ENCODE assay signal across 13 mouse cellular contexts in the genomic region with DNA sequence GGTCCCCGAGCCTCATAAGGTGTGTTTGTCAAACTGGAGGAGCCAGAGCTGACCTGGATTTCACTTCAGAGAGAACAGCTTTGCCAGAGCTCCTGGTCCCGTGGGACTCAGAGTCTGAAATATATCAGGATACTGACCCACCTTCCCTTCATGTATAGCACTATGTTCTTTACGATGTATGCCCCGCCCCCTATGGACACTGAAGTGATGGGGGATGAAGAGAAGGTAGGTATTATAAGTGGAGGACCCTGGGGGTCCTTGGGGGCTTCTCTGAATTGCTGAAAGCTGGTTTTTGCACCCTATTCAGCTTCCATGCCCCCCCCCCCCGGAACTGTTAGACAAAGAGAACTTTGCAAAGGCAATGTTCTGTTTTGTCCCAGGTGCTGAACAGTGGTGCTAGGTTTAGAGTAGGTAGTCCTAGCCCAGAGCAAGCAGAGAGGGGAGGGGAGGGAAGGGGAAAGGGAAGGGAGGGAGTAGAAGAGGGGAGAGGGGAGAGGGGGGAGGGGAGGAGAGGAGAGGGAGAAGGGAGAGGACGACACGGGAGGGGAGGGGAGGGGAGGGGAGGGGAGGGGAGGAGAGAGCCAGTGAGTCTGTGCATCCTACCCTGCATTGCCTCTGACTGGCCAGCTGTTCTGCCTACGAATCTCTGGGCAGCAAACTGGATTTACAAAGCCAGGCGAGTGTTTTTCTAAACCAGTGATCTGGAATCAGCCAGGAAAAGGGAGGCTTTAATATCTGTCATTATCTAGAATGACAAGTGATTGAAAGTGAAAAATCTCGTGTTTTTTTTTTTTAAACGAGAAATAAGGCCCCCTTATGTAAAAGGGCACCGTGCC. TPM values are rescaled to one million over a fixed set of nuclear protein-coding genes. Genes with fewer than 3 reads are reported as not detected.
DNase-seq lines count a peak whose midpoint lies in the region; ATAC-seq and TF ChIP-seq lines count a peak whose summit lies in the region.
"Had no signal": no experiment of that assay in that cellular context is flagged by ENCODE, and none has a peak within 500 bp of the region (broad histone marks: within the 10 kb centered on the region; RNA-seq: fewer than 3 reads in every experiment).

No protein-coding gene starts in this region.

- H3K4me2 ChIP-seq in midbrain, embryonic 14.5 days (ENCODE audit: low read length) = no peak overlapping the region
- no peak overlapping the region for H3K4me2 ChIP-seq in midbrain, embryonic 11.5 days
- H3K4me2 ChIP-seq in forebrain, embryonic 16.5 days (ENCODE audit: low read length) = peak overlapping the region; percentile 9; the same call in 1 of the 2 replicates
- H3K4me2 ChIP-seq in hindbrain, postnatal 0 days (ENCODE audit: low read depth, low read length) = 0 out of 2 replicates have a peak overlapping the region, but pooled peaks have one; percentile 11

- 60% methylated on average over 12 of the region's 12 CpGs for WGBS in midbrain, embryonic 14.5 days
- WGBS in midbrain, embryonic 11.5 days = 77% methylated on average over 10 of the region's 12 CpGs
- 56% methylated on average over 10 of the region's 12 CpGs for WGBS in forebrain, embryonic 16.5 days
- 62% methylated on average over 10 of the region's 12 CpGs for WGBS in hindbrain, postnatal 0 days

- no peaks in the 10 kb centered on the region for H3K4me1 ChIP-seq in midbrain, embryonic 14.5 days (ENCODE audit: control insufficient read depth, insufficient read depth, low read length)
- H3K4me1 ChIP-seq in midbrain, embryonic 11.5 days (ENCODE audit: control insufficient read depth, insufficient read depth, low read length) = no peaks in the 10 kb centered on the region
- peaks cover 8% of the 10 kb centered on the region for H3K4me1 ChIP-seq in forebrain, embryonic 16.5 days (replicated peaks; ENCODE audit: control insufficient read depth, insufficient read depth, low read length)
- H3K4me1 ChIP-seq in hindbrain, postnatal 0 days (ENCODE audit: insufficient read depth, low read length) = 0 out of 2 replicates have a peak, but pooled peaks cover 4% of the 10 kb centered on the region

- H3K27me3 ChIP-seq in midbrain, embryonic 14.5 days (ENCODE audit: control insufficient read depth, insufficient read depth, low read length) = no peaks in the 10 kb centered on the region
- no peaks in the 10 kb centered on the region for H3K27me3 ChIP-seq in midbrain, embryonic 11.5 days (ENCODE audit: control insufficient read depth, insufficient read depth, low read length)
- no peaks in the 10 kb centered on the region for H3K27me3 ChIP-seq in forebrain, embryonic 16.5 days (replicated peaks; ENCODE audit: control insufficient read depth, insufficient read depth, low read length)
- no peaks in the 10 kb centered on the region for H3K27me3 ChIP-seq in hindbrain, postnatal 0 days (ENCODE audit: insufficient read depth, low read length)

- no peak overlapping the region for H3K9ac ChIP-seq in midbrain, embryonic 14.5 days (replicated peaks; ENCODE audit: low read length)
- H3K9ac ChIP-seq in midbrain, embryonic 11.5 days (ENCODE audit: low read length) = no peak overlapping the region
- no peak overlapping the region; the same call in 1 of the 2 replicates for H3K9ac ChIP-seq in forebrain, embryonic 16.5 days (replicated peaks; ENCODE audit: low read depth, low read length)
- no peak overlapping the region for H3K9ac ChIP-seq in hindbrain, postnatal 0 days (replicated peaks; ENCODE audit: low read length)

- peak; percentile 14 for DNase-seq in midbrain, embryonic 14.5 days
- DNase-seq in midbrain, embryonic 11.5 days (ENCODE audit: low spot score, missing footprints) = no peak
- peak; percentile 28 for DNase-seq in hindbrain, postnatal 0 days (ENCODE audit: low spot score)
- DNase-seq in spleen, adult 18-20 months = no peak
- no peak for DNase-seq in right cerebral cortex, adult 18-20 months
- no peak for DNase-seq in right cerebral cortex, postnatal 14 days
- DNase-seq: cerebellum, adult 11 months; heart, adult 18-20 months; kidney, postnatal 36 days; lung, adult 18-20 months; lung, postnatal 4 days had no signal

- H3K27ac ChIP-seq in midbrain, embryonic 14.5 days (replicated peaks; ENCODE audit: low read depth, low read length) = 0 out of 2 replicates have a peak overlapping the region, but pooled peaks have one; percentile 38
- no peak overlapping the region for H3K27ac ChIP-seq in midbrain, embryonic 11.5 days (ENCODE audit: low read depth, low read length)
- H3K27ac ChIP-seq in forebrain, embryonic 16.5 days (ENCODE audit: low read length) = peak overlapping the region; percentile 57
- 0 out of 2 replicates have a peak overlapping the region, but pooled peaks have one; percentile 2 for H3K27ac ChIP-seq in hindbrain, postnatal 0 days

- H3K9me3 ChIP-seq in midbrain, embryonic 14.5 days (ENCODE audit: control insufficient read depth, low read length) = no peaks in the 10 kb centered on the region
- H3K9me3 ChIP-seq in midbrain, embryonic 11.5 days (ENCODE audit: control insufficient read depth, low read length) = no peaks in the 10 kb centered on the region
- no peaks in the 10 kb centered on the region for H3K9me3 ChIP-seq in forebrain, embryonic 16.5 days (ENCODE audit: control insufficient read depth, low read length)
- no peaks in the 10 kb centered on the region for H3K9me3 ChIP-seq in hindbrain, postnatal 0 days (ENCODE audit: low read length)

- no peak; the same call in 1 of the 2 replicates for ATAC-seq in midbrain, embryonic 14.5 days (ENCODE audit: low FRiP score, low TSS enrichment)
- no peak for ATAC-seq in midbrain, embryonic 11.5 days (ENCODE audit: low FRiP score)
- ATAC-seq in forebrain, embryonic 16.5 days = peak; percentile 45
- peak; percentile 62 for ATAC-seq in hindbrain, postnatal 0 days
- ATAC-seq: intestine, embryonic 16.5 days had no signal

- no peaks in the 10 kb centered on the region for H3K36me3 ChIP-seq in midbrain, embryonic 14.5 days (ENCODE audit: control insufficient read depth, insufficient read depth, low read length)
- H3K36me3 ChIP-seq in midbrain, embryonic 11.5 days (ENCODE audit: control insufficient read depth, insufficient read depth, low read length) = no peaks in the 10 kb centered on the region
- H3K36me3 ChIP-seq in forebrain, embryonic 16.5 days (ENCODE audit: control insufficient read depth, insufficient read depth) = no peaks in the 10 kb centered on the region
- no peaks in the 10 kb centered on the region for H3K36me3 ChIP-seq in hindbrain, postnatal 0 days (ENCODE audit: insufficient read depth, low read length)

- no peak overlapping the region for H3K4me3 ChIP-seq in midbrain, embryonic 14.5 days (replicated peaks; ENCODE audit: low read depth, low read length)
- H3K4me3 ChIP-seq in midbrain, embryonic 11.5 days (ENCODE audit: low read depth, low read length) = no peak overlapping the region
- H3K4me3 ChIP-seq in forebrain, embryonic 16.5 days (replicated peaks; ENCODE audit: low read length) = no peak overlapping the region
- H3K4me3 ChIP-seq in hindbrain, postnatal 0 days (ENCODE audit: low read length) = no peak overlapping the region

- no peak for TF ChIP-seq CTCF in hindbrain, postnatal 0 days (IDR thresholded peaks at IDR 0.05; ENCODE audit: low read depth)

RNA-seq across cellular contexts. Expression of a gene that starts 44.1 kb away (rescaled TPM):
- 9.2 and 10.7 TPM in 2 replicates for polyA plus RNA-seq in midbrain, embryonic 14.5 days (2014; fragmentation: Nextera tagmentation; extraction: Ambion mirVana)
- 2.0 TPM in 2 replicates for polyA plus RNA-seq in midbrain, embryonic 11.5 days (2014; fragmentation: Nextera tagmentation; extraction: Ambion mirVana)
- 6.6 and 8.1 TPM in 2 replicates for polyA plus RNA-seq in forebrain, embryonic 16.5 days (2015; fragmentation: Nextera tagmentation; extraction: Ambion mirVana)
- total RNA-seq in hindbrain, postnatal 0 days (2014; rRNA removed) = 19.7 and 20.5 TPM in 2 replicates
- 8.6 and 9.7 TPM in 2 replicates for polyA plus RNA-seq in hindbrain, postnatal 0 days (2015; fragmentation: Nextera tagmentation; extraction: Ambion mirVana)

Comparison
In these comparisons a context has a peak if more than half of its experiments do, and no peak if none do; other contexts are left out.
1. DNase-seq: peak in midbrain, embryonic 14.5 days (single experiment) and hindbrain, postnatal 0 days (single experiment); none in midbrain, embryonic 11.5 days (single experiment), spleen, adult 18-20 months (0 of 2), right cerebral cortex, adult 18-20 months (single experiment) and right cerebral cortex, postnatal 14 days (single experiment).
2. ATAC-seq: peak in forebrain, embryonic 16.5 days (single experiment) and hindbrain, postnatal 0 days (single experiment); none in midbrain, embryonic 14.5 days (single experiment) and midbrain, embryonic 11.5 days (single experiment).
3. H3K4me2 ChIP-seq: peak in forebrain, embryonic 16.5 days (single experiment) and hindbrain, postnatal 0 days (single experiment); none in midbrain, embryonic 14.5 days (single experiment) and midbrain, embryonic 11.5 days (single experiment).